Mouse (Mus musculus) gastrocnemius, adult 18-20 months (tissue): ENCODE results near the gene Wdfy3. TPM values are rescaled to one million over a fixed set of nuclear protein-coding genes. Genes with fewer than 3 reads are reported as not detected.

Source experiments
- DNase-seq: peaks from one replicate; pipeline ENCODE4 v3.0.0; 2021; ENCODE audit warnings: low spot score
- total RNA-seq, 2 experiments: library from RNA; stranded (reverse); gene quantifications; 2 replicates each; pipeline ENCODE4 v1.2.3; 2021

The Wdfy3 gene
- total RNA-seq, 2 experiments from 2014 or later: 20.0 to 21.1 TPM

- DNase-seq: no peak
These were observed 177.9 kb downstream of the Wdfy3 start for GRCm38 (mm10) chr5:101891694-101892416.

DNA sequence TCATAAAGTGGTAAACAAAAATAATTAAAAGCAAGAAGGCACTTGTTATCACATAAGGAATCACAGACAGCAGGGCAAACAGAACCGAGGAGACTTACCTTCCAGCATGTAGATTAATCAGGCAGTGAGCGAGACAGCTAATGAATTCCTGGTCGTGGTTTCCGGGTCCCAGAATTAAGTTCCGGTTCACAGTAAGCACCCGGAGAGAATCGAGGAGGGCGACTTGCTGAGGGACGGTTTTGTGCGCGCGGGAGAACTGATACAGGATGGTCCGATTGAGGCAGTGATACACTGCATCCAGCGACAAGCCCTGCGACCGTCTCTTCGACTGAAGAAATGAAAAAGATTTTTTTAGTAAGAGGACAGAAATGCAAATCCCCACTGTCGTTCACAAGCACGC is 181.7 kb downstream of the Wdfy3 start:
- no peak for DNase-seq

DNA sequence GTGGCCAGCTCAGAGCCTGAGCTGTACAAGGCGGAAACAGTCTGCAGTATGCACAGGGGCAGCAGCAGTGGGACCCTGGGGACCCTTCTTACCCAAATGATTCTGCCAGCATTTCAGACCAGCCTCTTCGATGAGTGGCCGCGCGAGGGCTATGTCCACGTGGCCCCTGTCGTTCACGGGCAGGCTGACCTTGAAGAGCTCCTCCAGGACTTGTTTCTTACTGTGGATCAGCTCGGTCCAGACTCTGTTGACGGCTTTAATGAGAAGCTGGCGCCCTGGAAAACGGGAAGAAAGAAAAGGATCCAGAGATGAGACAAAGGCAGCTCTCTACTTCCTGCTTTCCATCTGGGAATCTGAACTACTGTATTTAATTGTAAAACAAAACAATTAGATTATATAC is 184.7 kb downstream of the Wdfy3 start:
- no peak for DNase-seq

GRCm38 (mm10) chr5:101882191-101882590 is 187.5 kb downstream of the Wdfy3 start:
- DNase-seq: no peak

DNA sequence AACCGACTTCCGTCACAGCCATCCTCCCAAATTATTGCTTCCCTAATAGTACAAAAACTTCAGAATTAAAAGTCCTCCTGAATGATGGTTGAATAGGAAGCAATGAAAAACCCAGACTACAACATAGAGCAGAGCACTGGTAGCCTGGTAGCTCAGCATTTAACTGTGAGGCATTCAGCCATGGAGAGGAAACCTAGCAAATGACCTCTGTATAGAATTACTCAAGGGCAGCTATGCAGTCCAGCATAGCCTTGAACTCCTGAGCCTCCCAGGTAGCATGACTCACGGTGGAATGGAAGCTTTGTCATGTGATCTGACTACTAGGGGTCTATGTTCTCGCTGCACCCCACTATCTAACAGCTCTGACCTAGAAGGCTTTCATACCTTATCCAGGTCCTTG is 189.8 kb downstream of the Wdfy3 start:
- DNase-seq: no peak

DNA sequence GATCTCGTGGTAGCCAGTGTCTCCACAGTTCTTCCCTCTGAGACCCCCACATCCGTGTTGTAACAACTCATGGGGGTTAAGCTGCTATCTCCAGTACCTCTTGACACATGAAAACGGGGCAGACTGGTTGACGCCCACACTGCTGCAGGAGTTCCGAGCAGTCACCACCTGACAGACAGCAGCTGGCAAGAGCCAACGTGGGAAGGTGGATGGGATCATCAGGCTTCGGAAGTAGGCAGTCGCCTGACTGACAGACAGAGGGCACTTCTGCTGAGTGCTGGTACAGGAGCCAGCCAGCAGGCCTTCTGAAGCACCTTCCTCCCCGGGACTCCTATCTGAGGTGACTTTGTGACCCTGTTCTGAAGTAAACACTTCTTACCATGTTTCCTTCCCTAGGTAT is 191.3 kb downstream of the Wdfy3 start:
- DNase-seq: no peak

- no peak for DNase-seq
These were observed 193.5 kb downstream of the Wdfy3 start for GRCm38 (mm10) chr5:101876185-101876584.

GRCm38 (mm10) chr5:101866722-101867121 is 203.0 kb downstream of the Wdfy3 start:
- no peak for DNase-seq

- DNase-seq: no peak
These were observed 205.8 kb downstream of the Wdfy3 start for GRCm38 (mm10) chr5:101863946-101864345.

DNA sequence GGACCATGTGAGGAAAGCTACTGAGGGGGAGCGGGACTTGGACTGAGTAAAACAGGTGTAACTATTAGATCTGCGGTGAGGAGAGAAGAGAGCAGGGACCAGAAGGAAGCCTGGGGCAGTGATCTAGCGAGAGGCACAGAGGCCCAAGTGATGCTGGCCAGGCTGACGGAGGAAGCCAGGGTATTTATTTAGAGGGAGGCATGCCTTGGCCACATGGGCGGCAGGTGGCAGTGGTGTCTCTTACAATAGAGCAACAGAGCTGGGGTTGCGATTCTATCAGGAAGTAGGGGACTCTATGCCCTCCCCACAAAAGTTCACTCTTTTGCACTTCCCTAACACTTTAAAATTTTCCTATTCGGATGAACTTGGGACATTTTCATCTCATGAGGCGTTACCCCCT is 207.1 kb downstream of the Wdfy3 start:
- no peak for DNase-seq

DNA sequence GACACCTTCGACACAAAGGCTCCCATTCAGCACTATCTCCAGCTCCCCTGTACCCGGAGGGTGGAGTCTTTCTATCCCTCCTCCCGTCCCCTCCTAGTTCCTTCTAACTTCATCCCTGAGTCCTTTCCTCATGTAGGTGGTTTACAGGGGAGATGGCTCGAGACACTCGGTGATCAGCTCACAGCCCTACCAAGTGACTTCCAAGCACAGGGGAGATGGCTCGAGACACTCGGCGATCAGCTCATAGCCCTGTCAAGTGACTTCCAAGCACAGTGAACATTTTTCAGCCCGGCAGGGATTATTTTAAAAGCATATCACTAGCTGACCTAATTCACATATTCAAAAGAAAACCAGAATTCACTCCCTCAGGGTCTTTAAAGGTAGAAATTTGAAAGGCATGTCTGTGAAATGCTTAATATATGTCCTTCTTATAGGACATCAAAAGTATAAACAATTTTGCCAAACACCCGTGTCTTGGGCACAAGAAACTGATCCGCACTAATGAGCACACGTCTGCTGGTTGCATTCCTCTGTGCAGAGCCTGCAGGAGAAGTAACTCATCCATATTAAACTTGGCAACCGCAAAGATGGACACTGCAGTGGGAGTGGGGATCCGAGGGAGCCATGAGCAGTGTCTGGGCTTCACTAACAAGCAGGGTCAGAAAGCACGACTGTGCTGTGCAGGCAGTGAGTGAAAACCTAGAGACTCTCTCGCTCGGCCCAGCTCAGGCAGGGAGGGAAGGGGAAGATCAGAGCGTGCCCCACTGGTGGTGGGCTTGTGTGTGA is 207.7 kb downstream of the Wdfy3 start:
- no peak for DNase-seq

DNA sequence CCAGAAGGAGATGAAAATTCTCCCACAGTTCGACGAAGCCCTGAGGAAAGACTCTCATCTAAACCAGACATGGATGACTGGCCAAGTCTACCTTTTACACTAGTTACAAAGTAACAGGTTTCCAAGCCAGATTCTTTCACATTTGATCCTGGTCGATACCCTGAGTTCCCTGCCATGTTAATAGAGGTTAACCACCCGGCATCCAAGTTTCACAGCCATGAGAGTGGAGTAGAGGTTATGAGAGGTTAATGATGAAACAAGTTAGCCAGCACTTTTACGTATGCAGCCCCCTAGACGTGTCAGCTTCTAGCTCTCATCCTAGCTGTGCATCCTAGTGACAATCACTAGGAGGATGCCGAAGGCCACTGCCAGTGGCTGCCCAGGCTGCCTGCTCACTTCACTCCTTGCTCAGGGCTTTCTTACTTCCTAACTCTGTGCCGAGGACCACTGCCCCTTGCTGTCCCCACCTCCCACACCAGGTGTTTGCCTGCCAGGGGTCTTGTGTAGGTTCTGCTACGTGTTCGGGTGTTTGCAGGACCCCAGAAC is 210.8 kb downstream of the Wdfy3 start:
- DNase-seq: no peak

- no peak for DNase-seq
These were observed 214.2 kb downstream of the Wdfy3 start for GRCm38 (mm10) chr5:101855475-101855874.

DNA sequence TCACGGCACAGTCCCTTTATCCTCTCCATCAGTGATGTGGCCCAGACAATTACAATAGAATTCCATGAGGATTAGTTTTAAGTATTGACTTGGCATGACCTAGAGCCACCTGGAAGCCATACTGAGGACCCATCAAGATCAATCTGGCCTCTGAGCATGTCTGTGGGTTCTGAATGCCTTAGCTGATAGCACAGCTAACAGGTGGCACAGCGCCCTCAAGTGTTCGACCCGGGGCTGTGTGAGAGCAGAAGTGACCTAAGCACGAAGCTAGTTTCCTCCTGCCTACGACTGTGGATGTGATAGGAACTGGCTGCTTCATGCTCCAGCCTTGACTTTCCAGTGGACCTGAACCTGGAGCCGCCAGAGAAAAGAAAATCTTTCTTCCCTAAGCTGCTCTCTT is 215.1 kb downstream of the Wdfy3 start:
- no peak for DNase-seq

DNA sequence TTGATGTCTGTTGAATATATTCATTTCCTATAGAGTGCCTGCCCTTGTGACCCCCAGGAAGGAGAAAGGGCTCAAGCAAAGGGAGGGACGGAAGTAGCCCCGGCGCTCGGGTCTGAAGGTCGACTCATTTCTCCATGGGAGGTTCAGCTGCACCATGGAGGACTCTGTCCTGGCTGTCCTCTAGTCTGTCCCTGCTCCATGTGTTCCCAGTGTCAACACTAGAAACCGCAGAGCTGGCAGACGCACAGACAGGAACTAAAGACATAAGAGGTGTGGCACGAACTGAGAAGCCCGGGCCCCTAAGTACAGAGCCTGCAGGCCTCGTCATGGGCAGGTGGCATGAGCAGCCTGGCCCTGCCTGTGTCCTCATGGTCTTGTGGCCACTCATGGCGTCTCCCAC is 215.6 kb downstream of the Wdfy3 start:
- no peak for DNase-seq

DNA sequence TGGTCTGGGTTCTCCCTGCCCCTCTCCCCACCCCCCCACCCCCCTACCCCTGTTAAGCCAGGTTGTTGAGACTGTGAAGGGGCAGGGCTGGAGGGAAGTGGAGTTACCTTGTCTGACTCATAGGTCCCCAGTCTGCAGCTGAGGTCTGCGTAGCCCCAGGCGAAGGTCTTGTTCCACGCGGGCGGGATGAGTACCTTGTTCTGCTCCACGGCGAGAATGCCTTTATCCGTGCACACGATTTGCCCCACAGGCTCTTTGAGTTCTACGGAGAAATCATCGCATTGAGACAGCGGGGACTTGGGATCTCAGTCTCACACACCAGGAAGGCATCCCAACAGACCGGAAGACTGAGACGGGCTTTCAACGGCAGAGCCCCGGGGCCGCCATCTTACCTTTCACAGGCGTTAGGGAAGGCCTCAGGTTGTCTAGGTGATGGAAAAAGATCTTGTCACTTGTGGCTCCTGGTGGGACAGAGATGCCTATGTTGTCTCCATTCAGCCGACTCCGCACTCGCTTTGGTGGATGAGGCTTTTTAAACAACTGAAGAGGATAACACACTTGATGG is 217.5 kb downstream of the Wdfy3 start:
- no peak for DNase-seq

- DNase-seq: no peak
These were observed 218.6 kb downstream of the Wdfy3 start for GRCm38 (mm10) chr5:101851133-101851532.

- no peak for DNase-seq
These were observed 222.0 kb downstream of the Wdfy3 start for GRCm38 (mm10) chr5:101847762-101848161.

- no peak for DNase-seq
These were observed 222.4 kb downstream of the Wdfy3 start for GRCm38 (mm10) chr5:101847323-101847722.

- DNase-seq: no peak
These were observed 223.8 kb downstream of the Wdfy3 start for GRCm38 (mm10) chr5:101845930-101846329.

GRCm38 (mm10) chr5:101845011-101845410 is 224.7 kb downstream of the Wdfy3 start:
- DNase-seq: no peak

DNA sequence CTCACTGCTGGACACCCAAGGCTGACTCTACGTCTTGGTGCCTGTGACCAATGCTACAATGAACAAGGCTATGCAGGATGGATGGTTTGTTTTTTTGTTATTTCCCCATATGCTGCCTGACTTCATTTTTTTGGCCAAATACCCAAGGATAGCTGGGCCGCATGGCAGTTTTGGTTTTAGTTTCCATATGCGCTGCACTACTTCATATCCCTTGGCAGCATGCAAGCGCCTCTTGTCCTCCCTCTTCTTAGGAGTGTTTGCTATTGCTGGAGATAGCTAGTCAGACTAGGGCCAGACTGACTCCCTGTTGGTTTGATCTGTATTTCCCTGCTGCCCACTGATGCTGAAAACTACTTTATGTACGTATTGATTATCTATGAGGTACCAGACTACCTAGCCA is 229.2 kb downstream of the Wdfy3 start:
- no peak for DNase-seq
